Mouse (Mus musculus) embryo, embryonic 9.5 days (tissue): Measurements from ENCODE around the gene Abcc9.

Experiments
- DNase-seq: peaks from one replicate; pipeline ENCODE4 v3.0.0-alpha.2; 2017; ENCODE audit errors: extremely low spot score

Abcc9 gene

GRCm38 (mm10) chr6:142614324-142614723, 87.8 kb downstream of the Abcc9 start:
- DNase-seq: no peak

- no peak for DNase-seq
Measured at GRCm38 (mm10) chr6:142612366-142612765, 89.7 kb downstream of the Abcc9 start.

GRCm38 (mm10) chr6:142609401-142610373, 92.4 kb downstream of the Abcc9 start:
- DNase-seq: no peak

GRCm38 (mm10) chr6:142607080-142607479, 95.0 kb downstream of the Abcc9 start:
- DNase-seq: no peak

GRCm38 (mm10) chr6:142602772-142603171, 99.3 kb downstream of the Abcc9 start:
- DNase-seq: no peak

- no peak for DNase-seq
Measured at GRCm38 (mm10) chr6:142578831-142579230, 123.3 kb downstream of the Abcc9 start.

- DNase-seq: no peak
Measured at GRCm38 (mm10) chr6:142577801-142578200, 124.3 kb downstream of the Abcc9 start.

- DNase-seq: no peak
Measured at GRCm38 (mm10) chr6:142572876-142573275, 129.2 kb downstream of the Abcc9 start.

- DNase-seq: no peak
Measured at GRCm38 (mm10) chr6:142571629-142572360, 130.3 kb downstream of the Abcc9 start.

GRCm38 (mm10) chr6:142571055-142571618, 131.0 kb downstream of the Abcc9 start, which contains the start of gene Kcnj8:
Gene Kcnj8 (minus strand): TSS chr6:142571614.
- DNase-seq: peak; percentile 75

GRCm38 (mm10) chr6:142570046-142570770, 131.9 kb downstream of the Abcc9 start:
- DNase-seq: peak; percentile 24

- DNase-seq: no peak
Measured at GRCm38 (mm10) chr6:142568713-142569357, 133.3 kb downstream of the Abcc9 start.

GRCm38 (mm10) chr6:142567452-142567851, 134.7 kb downstream of the Abcc9 start:
- no peak for DNase-seq

GRCm38 (mm10) chr6:142564746-142565145, 137.4 kb downstream of the Abcc9 start:
- no peak for DNase-seq

- DNase-seq: no peak
Measured at GRCm38 (mm10) chr6:142561151-142561550, 141.0 kb downstream of the Abcc9 start.

GRCm38 (mm10) chr6:142558772-142559679, 143.1 kb downstream of the Abcc9 start:
- no peak for DNase-seq

GRCm38 (mm10) chr6:142558076-142558475, 144.0 kb downstream of the Abcc9 start:
- DNase-seq: no peak

GRCm38 (mm10) chr6:142555988-142556387, 146.1 kb downstream of the Abcc9 start:
- no peak for DNase-seq

- no peak for DNase-seq
Measured at GRCm38 (mm10) chr6:142551482-142551881, 150.6 kb downstream of the Abcc9 start.

GRCm38 (mm10) chr6:142550871-142551270, 151.2 kb downstream of the Abcc9 start:
- DNase-seq: no peak
